Mouse (Mus musculus) limb, embryonic 14.5 days (tissue): ENCODE results near the gene Tead4. TPM values are rescaled to one million over a fixed set of nuclear protein-coding genes. Genes with fewer than 3 reads are reported as not detected.

Experiments used
- ATAC-seq: fragments of 200-750 bp; cut with Nextera tagmentation; 2 replicates; pipeline ENCODE4 v1.8.0; 2017; ENCODE audit warnings: low read depth, moderate number of reproducible peaks, moderate TSS enrichment; ENCODE audit not compliant: low FRiP score
- DNase-seq: peaks from one replicate; pipeline ENCODE4 v3.0.0-alpha.2; 2015; ENCODE audit warnings: low spot score
- H3K27ac ChIP-seq: fragments of 300-500 bp; sonication (generic); replicated peaks from 2 replicates; pipeline ENCODE4 v1.5.1; 2014; ENCODE audit warnings: low read depth, mild to moderate bottlenecking, low read length, moderate library complexity, mixed read lengths
- H3K27me3 ChIP-seq: fragments of 300-500 bp; sonication (generic); 2 replicates; pipeline ENCODE4 v1.6.1; 2014; ENCODE audit warnings: low read length, mixed read lengths; ENCODE audit not compliant: control insufficient read depth, insufficient read depth
- H3K36me3 ChIP-seq: fragments of 300-500 bp; sonication (generic); 2 replicates; pipeline ENCODE4 v1.6.1; 2014; ENCODE audit warnings: mild to moderate bottlenecking, low read length, moderate library complexity, mixed read lengths; ENCODE audit not compliant: control insufficient read depth, insufficient read depth
- H3K4me1 ChIP-seq: fragments of 300-500 bp; sonication (generic); 2 replicates; pipeline ENCODE4 v1.6.1; 2014; ENCODE audit warnings: antibody characterized with exemption, low read length, mixed read lengths; ENCODE audit not compliant: control insufficient read depth, insufficient read depth
- H3K4me2 ChIP-seq: fragments of 300-500 bp; sonication (generic); replicated peaks from 2 replicates; pipeline ENCODE4 v1.6.1; 2014; ENCODE audit warnings: low read depth, mild to moderate bottlenecking, low read length, moderate library complexity; ENCODE audit not compliant: severe bottlenecking
- H3K4me3 ChIP-seq: fragments of 300-500 bp; sonication (generic); replicated peaks from 2 replicates; pipeline ENCODE4 v1.5.1; 2014; ENCODE audit warnings: low read length
- H3K9ac ChIP-seq: fragments of 300-500 bp; sonication (generic); 2 replicates; pipeline ENCODE4 v1.6.1; 2014; ENCODE audit warnings: mild to moderate bottlenecking, low read depth, low read length, moderate library complexity; ENCODE audit not compliant: severe bottlenecking
- H3K9me3 ChIP-seq: fragments of 300-500 bp; sonication (generic); 2 replicates; pipeline ENCODE4 v1.6.1; 2016; ENCODE audit warnings: low read length; ENCODE audit not compliant: control insufficient read depth
- POLR2A ChIP-seq: fragments of 200-500 bp; IDR thresholded peaks from 2 replicates; pipeline ENCODE4 v1.8.0; 2012; ENCODE audit warnings: inconsistent platforms, mild to moderate bottlenecking, moderate library complexity, borderline replicate concordance; ENCODE audit not compliant: insufficient read depth, insufficient read length; ENCODE audit errors: extremely low read depth
- WGBS: fragments of 180-500 bp; shearing (Covaris S2); extraction: QIAGEN DNeasy Blood & Tissue Kit; methylation state at CpG from one replicate; pipeline ENCODE4 v1.1.7; 2014; 5-methylcytosine and 5-hydroxymethylcytosine counted together
- polyA plus RNA-seq, 2 experiments: library from polyadenylated mRNA; depleted of rRNA in 1 of 2; stranded (reverse) in 1 of 2; unstranded in 1 of 2; fragments of >200 nt; fragmentation: Nextera tagmentation in 1 of 2; extraction: Ambion mirVana in 1 of 2; gene quantifications; 2 replicates each; pipeline versions ENCODE4 v1.2.1 to v1.2.3; 2012 to 2014

The Tead4 gene
- polyA plus RNA-seq, 2 experiments = 4.6 to 5.8 TPM

DNA sequence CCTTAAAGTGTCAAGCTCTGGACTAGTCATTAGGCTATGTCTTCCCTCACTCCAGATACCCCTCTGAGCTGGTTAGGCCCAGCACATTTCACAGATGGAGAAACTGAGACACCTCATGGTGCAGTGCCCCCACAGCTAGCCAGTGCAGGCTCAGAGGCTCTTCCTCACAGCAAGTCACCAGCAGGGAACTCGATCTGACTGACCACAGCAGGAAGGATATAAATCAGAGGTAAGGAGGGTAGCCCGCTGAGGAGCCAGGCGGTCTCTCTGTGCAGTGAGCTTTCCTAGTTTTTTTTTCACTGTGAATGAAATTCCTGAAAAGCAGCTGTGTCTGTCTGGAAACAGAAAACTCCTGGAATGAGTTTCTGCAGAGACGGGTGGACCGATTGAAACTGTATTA is 21.0 kb downstream of the Tead4 start:
- Histone ChIP-seq H3K9me3 (no peaks in the 10 kb centered on the region), H3K4me2 (no peak overlapping the region), H3K27me3 (no peaks in the 10 kb centered on the region), H3K4me1 (peaks cover 7% of the 10 kb centered on the region), H3K27ac (peak overlapping the region; percentile 20; the same call in 1 of the 2 replicates), H3K36me3 (no peaks in the 10 kb centered on the region), H3K4me3 (no peak overlapping the region), H3K9ac (no peak overlapping the region)
- WGBS = 14% methylated on average over 5 of the region's 5 CpGs
- peak; percentile 48 for ATAC-seq
- peak; percentile 41 for DNase-seq
- TF ChIP-seq POLR2A = no peak

GRCm38 (mm10) chr6:128279099-128279498 is 21.5 kb downstream of the Tead4 start:
- Histone ChIP-seq H3K4me2 (no peak overlapping the region), H3K27ac (no peak overlapping the region), H3K4me1 (peaks cover 7% of the 10 kb centered on the region), H3K36me3 (no peaks in the 10 kb centered on the region), H3K9ac (no peak overlapping the region), H3K9me3 (no peaks in the 10 kb centered on the region), H3K4me3 (no peak overlapping the region), H3K27me3 (no peaks in the 10 kb centered on the region)
- no peak for TF ChIP-seq POLR2A
- DNase-seq (no peak), ATAC-seq (no peak)
- 69% methylated on average over 4 of the region's 4 CpGs for WGBS

DNA sequence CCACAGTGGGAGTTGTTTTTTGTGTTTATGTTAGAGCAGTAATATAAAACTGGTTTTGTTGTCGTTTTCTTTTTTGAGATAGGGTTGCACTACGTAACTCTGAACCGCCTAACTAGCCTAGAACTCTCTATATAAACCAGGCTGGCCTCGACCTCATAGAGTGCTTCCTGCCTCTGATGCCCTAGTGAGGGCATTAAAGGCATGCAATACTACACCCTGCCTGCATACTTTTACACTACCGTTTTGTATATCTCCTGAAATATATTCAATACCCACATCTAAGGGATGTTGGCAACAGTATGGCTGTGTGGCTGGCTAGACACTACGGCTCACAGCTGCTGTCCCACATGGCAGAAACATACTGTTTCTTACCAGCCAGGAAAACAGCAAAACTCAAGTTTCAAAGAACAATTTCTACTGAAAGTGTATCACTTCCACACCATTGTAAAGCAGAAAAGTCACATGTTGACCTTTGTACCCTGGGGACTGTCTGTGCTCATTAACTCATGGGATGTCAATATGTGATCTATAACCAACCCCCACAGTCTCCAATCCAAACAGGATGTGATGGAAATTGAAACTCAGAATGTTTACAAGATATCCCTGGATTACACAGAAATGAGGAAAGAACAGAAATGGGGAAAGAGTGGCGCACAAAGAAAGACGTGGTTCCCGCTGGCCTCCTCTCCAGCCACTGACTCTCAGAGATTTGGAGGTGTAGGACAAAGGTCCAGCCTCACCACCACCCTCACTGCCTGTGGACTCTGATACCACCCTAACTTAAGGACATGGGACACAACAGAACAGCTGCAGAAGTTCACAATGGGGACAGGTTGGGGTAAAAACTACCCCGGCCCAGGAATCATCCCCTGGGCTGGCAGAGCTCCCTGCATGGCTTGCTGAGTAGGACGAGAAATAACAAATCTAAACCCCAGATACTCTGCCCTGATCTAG is 23.2 kb downstream of the Tead4 start:
- 77% methylated on average over 11 of the region's 11 CpGs for WGBS
- DNase-seq (no peak), ATAC-seq (no peak)
- H3K27ac ChIP-seq = no peak overlapping the region
- H3K4me1 ChIP-seq = peaks cover 7% of the 10 kb centered on the region
- H3K9ac ChIP-seq = no peak overlapping the region
- no peaks in the 10 kb centered on the region for H3K27me3 ChIP-seq
- H3K9me3 ChIP-seq = no peaks in the 10 kb centered on the region
- no peaks in the 10 kb centered on the region for H3K36me3 ChIP-seq
- no peak overlapping the region for H3K4me3 ChIP-seq
- H3K4me2 ChIP-seq = no peak overlapping the region
- TF ChIP-seq POLR2A = no peak

- ATAC-seq (no peak), DNase-seq (no peak)
- H3K9me3 ChIP-seq = no peaks in the 10 kb centered on the region
- WGBS = 89% methylated on average over 6 of the region's 6 CpGs
- no peak for TF ChIP-seq POLR2A
- no peak overlapping the region for H3K4me2 ChIP-seq
- no peaks in the 10 kb centered on the region for H3K36me3 ChIP-seq
- no peak overlapping the region for H3K27ac ChIP-seq
- H3K27me3 ChIP-seq = no peaks in the 10 kb centered on the region
- no peak overlapping the region for H3K9ac ChIP-seq
- H3K4me1 ChIP-seq = peaks cover 7% of the 10 kb centered on the region
- H3K4me3 ChIP-seq = no peak overlapping the region
Observed at GRCm38 (mm10) chr6:128276349-128276748, 24.3 kb downstream of the Tead4 start.

DNA sequence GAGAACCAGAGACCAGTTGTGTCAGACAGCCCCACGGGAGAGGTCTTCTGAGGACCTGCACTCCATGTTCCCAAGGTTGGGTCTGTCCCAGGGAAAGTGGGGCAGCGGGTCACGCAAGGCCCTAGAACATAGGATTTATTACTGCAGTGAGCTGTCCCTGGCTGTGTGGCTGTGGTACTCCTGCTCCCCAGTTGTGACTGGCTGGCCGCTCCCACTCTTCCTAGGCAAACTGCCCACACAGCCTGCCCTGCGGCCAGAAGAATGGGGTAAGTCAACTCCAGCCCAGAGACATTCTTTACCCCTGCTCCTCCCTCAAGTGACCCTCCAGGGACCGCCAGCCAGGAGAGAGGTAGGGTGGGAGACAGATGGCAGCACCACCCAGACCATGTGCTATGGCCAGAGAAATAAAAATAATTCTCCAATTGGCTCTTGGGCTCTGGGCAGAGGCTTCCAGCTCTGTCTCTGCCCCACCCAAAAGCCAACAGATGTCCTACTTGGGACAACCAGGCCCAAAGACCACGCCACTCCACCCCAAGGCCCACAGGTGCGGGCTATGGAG is 25.0 kb downstream of the Tead4 start:
- H3K36me3 ChIP-seq = no peaks in the 10 kb centered on the region
- no peak overlapping the region for H3K4me2 ChIP-seq
- H3K4me3 ChIP-seq = no peak overlapping the region
- ATAC-seq = 0 out of 2 replicates have a peak, but pooled peaks have one; percentile 6
- no peak for DNase-seq
- no peak overlapping the region for H3K9ac ChIP-seq
- no peak overlapping the region for H3K27ac ChIP-seq
- H3K27me3 ChIP-seq = no peaks in the 10 kb centered on the region
- H3K9me3 ChIP-seq = no peaks in the 10 kb centered on the region
- H3K4me1 ChIP-seq = peaks cover 5% of the 10 kb centered on the region; the same call in 1 of the 2 replicates
- TF ChIP-seq POLR2A = no peak
- WGBS = 80% methylated on average over 8 of the region's 8 CpGs
